In the genomic region with DNA sequence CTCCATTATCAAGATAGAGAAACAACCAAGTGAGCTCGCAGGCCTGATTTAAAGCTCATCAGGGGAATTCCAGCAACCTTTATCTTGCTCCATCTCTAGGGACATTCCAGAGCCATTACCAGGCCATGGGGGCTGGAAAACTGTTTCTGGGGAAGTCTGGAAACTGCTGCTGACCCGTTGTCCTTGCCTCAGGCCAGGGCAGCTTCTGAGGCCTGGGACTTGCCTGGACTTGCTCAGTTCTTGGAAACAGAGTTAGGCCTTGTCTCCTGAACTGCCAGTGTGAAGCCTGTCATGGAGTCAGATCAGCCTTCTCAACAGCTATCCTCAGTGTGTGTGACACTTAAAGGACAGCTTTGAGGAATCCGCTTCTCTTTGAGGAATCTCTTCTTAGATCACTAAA, we compare ENCODE assay signal across 9 mouse cellular contexts. TPM values are rescaled to one million over a fixed set of nuclear protein-coding genes. Genes with fewer than 3 reads are reported as not detected.
DNase-seq lines count a peak whose midpoint lies in the region; ATAC-seq and TF ChIP-seq lines count a peak whose summit lies in the region.
"Had no signal": no experiment of that assay in that cellular context is flagged by ENCODE, and none has a peak within 500 bp of the region (broad histone marks: within the 10 kb centered on the region; RNA-seq: fewer than 3 reads in every experiment).

No protein-coding gene starts in this region.

- H3K9ac ChIP-seq in lung, postnatal 0 days (replicated peaks; ENCODE audit: low read depth): no peak overlapping the region
- no peak overlapping the region for H3K9ac ChIP-seq in embryonic facial prominence, embryonic 12.5 days
- peak overlapping the region; percentile 27; the same call in 1 of the 2 replicates for H3K9ac ChIP-seq in limb, embryonic 12.5 days (replicated peaks)
- H3K9ac ChIP-seq in forebrain, embryonic 14.5 days (ENCODE audit: low read length): no peak overlapping the region

- H3K4me3 ChIP-seq in lung, postnatal 0 days (ENCODE audit: low read depth, low read length): no peak overlapping the region
- H3K4me3 ChIP-seq in embryonic facial prominence, embryonic 12.5 days: no peak overlapping the region
- no peak overlapping the region for H3K4me3 ChIP-seq in limb, embryonic 12.5 days (replicated peaks)
- H3K4me3 ChIP-seq in forebrain, embryonic 14.5 days (ENCODE audit: low read depth, low read length): no peak overlapping the region

- H3K27ac ChIP-seq in lung, postnatal 0 days (ENCODE audit: low read length): 0 out of 2 replicates have a peak overlapping the region, but pooled peaks have one; percentile 64
- peak overlapping the region; percentile 67 for H3K27ac ChIP-seq in embryonic facial prominence, embryonic 12.5 days
- H3K27ac ChIP-seq in limb, embryonic 12.5 days: peak overlapping the region; percentile 62
- H3K27ac ChIP-seq in forebrain, embryonic 14.5 days (ENCODE audit: low read depth, low read length): no peak overlapping the region

- peaks cover 9% of the 10 kb centered on the region; the same call in 1 of the 2 replicates for H3K36me3 ChIP-seq in lung, postnatal 0 days (ENCODE audit: insufficient read depth, low read length)
- peaks cover 14% of the 10 kb centered on the region for H3K36me3 ChIP-seq in embryonic facial prominence, embryonic 12.5 days
- peaks cover 14% of the 10 kb centered on the region for H3K36me3 ChIP-seq in limb, embryonic 12.5 days
- peaks cover 21% of the 10 kb centered on the region for H3K36me3 ChIP-seq in forebrain, embryonic 14.5 days (ENCODE audit: control insufficient read depth, insufficient read depth, low read length)

- no peaks in the 10 kb centered on the region for H3K27me3 ChIP-seq in lung, postnatal 0 days (replicated peaks; ENCODE audit: insufficient read depth, low read length)
- H3K27me3 ChIP-seq in embryonic facial prominence, embryonic 12.5 days: no peaks in the 10 kb centered on the region
- no peaks in the 10 kb centered on the region for H3K27me3 ChIP-seq in limb, embryonic 12.5 days
- H3K27me3 ChIP-seq in forebrain, embryonic 14.5 days (replicated peaks; ENCODE audit: control insufficient read depth, insufficient read depth, low read length): no peaks in the 10 kb centered on the region

- no peak for TF ChIP-seq CTCF in lung, postnatal 0 days (IDR thresholded peaks at IDR 0.05)

- no peak overlapping the region for H3K4me2 ChIP-seq in lung, postnatal 0 days (replicated peaks; ENCODE audit: low read depth, low read length)
- no peak overlapping the region for H3K4me2 ChIP-seq in embryonic facial prominence, embryonic 12.5 days (replicated peaks)
- no peak overlapping the region for H3K4me2 ChIP-seq in limb, embryonic 12.5 days
- no peak overlapping the region for H3K4me2 ChIP-seq in forebrain, embryonic 14.5 days (ENCODE audit: low read length)

- peak; percentile 66 to 75 for DNase-seq in adrenal gland, adult (ENCODE audit: inconsistent age in 2 of 2, low spot score in 1 of 2)
- no peak for DNase-seq in adrenal gland, postnatal 4 days (ENCODE audit: low spot score in 2 of 2)
- DNase-seq in lung, postnatal 0 days (ENCODE audit: low spot score): peak; percentile 59
- DNase-seq in lung, postnatal 25 days (ENCODE audit: low spot score): no peak
- no peak for DNase-seq in forebrain, embryonic 14.5 days (ENCODE audit: low spot score)
- DNase-seq in adrenal gland, postnatal 10 days: no peak
- DNase-seq: left cerebral cortex, postnatal 4 days had no signal

- ATAC-seq in lung, postnatal 0 days: peak; percentile 59; the same call in 1 of the 2 replicates
- ATAC-seq in embryonic facial prominence, embryonic 12.5 days (ENCODE audit: insufficient number of reproducible peaks, insufficient read depth, low FRiP score, low TSS enrichment): no peak
- ATAC-seq in limb, embryonic 12.5 days (ENCODE audit: insufficient number of reproducible peaks, insufficient read depth, low FRiP score, low TSS enrichment, low read depth): no peak
- ATAC-seq in forebrain, embryonic 14.5 days: no peak

- no peaks in the 10 kb centered on the region for H3K4me1 ChIP-seq in lung, postnatal 0 days (ENCODE audit: insufficient read depth, low read depth, low read length)
- H3K4me1 ChIP-seq in embryonic facial prominence, embryonic 12.5 days: peaks cover 11% of the 10 kb centered on the region
- peaks cover 20% of the 10 kb centered on the region for H3K4me1 ChIP-seq in limb, embryonic 12.5 days (replicated peaks)
- H3K4me1 ChIP-seq in forebrain, embryonic 14.5 days (ENCODE audit: control insufficient read depth, insufficient read depth, low read length): no peaks in the 10 kb centered on the region

- no peaks in the 10 kb centered on the region for H3K9me3 ChIP-seq in lung, postnatal 0 days (ENCODE audit: low read length)
- H3K9me3 ChIP-seq in embryonic facial prominence, embryonic 12.5 days: no peaks in the 10 kb centered on the region
- H3K9me3 ChIP-seq in limb, embryonic 12.5 days: no peaks in the 10 kb centered on the region
- H3K9me3 ChIP-seq in forebrain, embryonic 14.5 days (replicated peaks; ENCODE audit: control insufficient read depth, low read length): no peaks in the 10 kb centered on the region

- 34% methylated on average over 3 of the region's 3 CpGs for WGBS in lung, postnatal 0 days
- WGBS in embryonic facial prominence, embryonic 12.5 days: 35% methylated on average over 3 of the region's 3 CpGs
- WGBS in limb, embryonic 12.5 days: 34% methylated on average over 3 of the region's 3 CpGs
- WGBS in forebrain, embryonic 14.5 days: 74% methylated on average over 3 of the region's 3 CpGs

- TF ChIP-seq EP300 in lung, postnatal 0 days (IDR thresholded peaks at IDR 0.05): no peak

RNA-seq across cellular contexts. Expression of gene Ltc4s, which starts 13.8 kb away (rescaled TPM):
- 1 to 10 TPM; 4.4 to 6.0 TPM for total RNA-seq in adrenal gland, postnatal 4 days (2021)
- 21.8 and 21.9 TPM in 2 replicates for polyA plus RNA-seq in lung, postnatal 0 days (2015; fragmentation: Nextera tagmentation; extraction: Ambion mirVana)
- polyA plus RNA-seq in embryonic facial prominence, embryonic 12.5 days (2016; fragmentation: Nextera tagmentation; extraction: Ambion mirVana): 0.62 and 0.74 TPM in 2 replicates
- 0.47 and 1.0 TPM in 2 replicates for polyA plus RNA-seq in limb, embryonic 12.5 days (2016; fragmentation: Nextera tagmentation; extraction: Ambion mirVana)
- 3.4 and 4.1 TPM in 2 replicates for polyA plus RNA-seq in forebrain, embryonic 14.5 days (2014; fragmentation: Nextera tagmentation; extraction: Ambion mirVana)
- total RNA-seq in adrenal gland, postnatal 10 days (2021): 10 to 100 TPM; 10.1 to 12.6 TPM

RNA-seq across cellular contexts. Expression of gene Maml1, which starts 39.9 kb away (rescaled TPM):
- 10 to 100 TPM; 34.4 to 36.7 TPM for total RNA-seq in adrenal gland, postnatal 4 days (2021)
- polyA plus RNA-seq in lung, postnatal 0 days (2015; fragmentation: Nextera tagmentation; extraction: Ambion mirVana): 5.2 and 6.2 TPM in 2 replicates
- 9.2 and 9.7 TPM in 2 replicates for polyA plus RNA-seq in embryonic facial prominence, embryonic 12.5 days (2016; fragmentation: Nextera tagmentation; extraction: Ambion mirVana)
- 9.0 and 10.4 TPM in 2 replicates for polyA plus RNA-seq in limb, embryonic 12.5 days (2016; fragmentation: Nextera tagmentation; extraction: Ambion mirVana)
- polyA plus RNA-seq in forebrain, embryonic 14.5 days (2014; fragmentation: Nextera tagmentation; extraction: Ambion mirVana): 5.4 and 5.8 TPM in 2 replicates
- 10 to 100 TPM; 24.4 to 25.2 TPM for total RNA-seq in adrenal gland, postnatal 10 days (2021)

RNA-seq across cellular contexts. Expression of gene Mgat4b, which starts 41.5 kb away (rescaled TPM):
- total RNA-seq in adrenal gland, postnatal 4 days (2021): 100 to 1,000 TPM; 159 to 178 TPM
- 43.4 and 44.4 TPM in 2 replicates for polyA plus RNA-seq in lung, postnatal 0 days (2015; fragmentation: Nextera tagmentation; extraction: Ambion mirVana)
- polyA plus RNA-seq in embryonic facial prominence, embryonic 12.5 days (2016; fragmentation: Nextera tagmentation; extraction: Ambion mirVana): 38.1 and 40.7 TPM in 2 replicates
- polyA plus RNA-seq in limb, embryonic 12.5 days (2016; fragmentation: Nextera tagmentation; extraction: Ambion mirVana): 31.2 and 35.2 TPM in 2 replicates
- polyA plus RNA-seq in forebrain, embryonic 14.5 days (2014; fragmentation: Nextera tagmentation; extraction: Ambion mirVana): 15.2 and 18.9 TPM in 2 replicates
- total RNA-seq in adrenal gland, postnatal 10 days (2021): 100 to 1,000 TPM; 118 to 141 TPM

RNA-seq across cellular contexts. Expression of gene Sqstm1, which starts 41.5 kb away (rescaled TPM):
- total RNA-seq in adrenal gland, postnatal 4 days (2021): 100 to 1,000 TPM; 502 to 551 TPM
- 405 and 426 TPM in 2 replicates for polyA plus RNA-seq in lung, postnatal 0 days (2015; fragmentation: Nextera tagmentation; extraction: Ambion mirVana)
- polyA plus RNA-seq in embryonic facial prominence, embryonic 12.5 days (2016; fragmentation: Nextera tagmentation; extraction: Ambion mirVana): 187 and 192 TPM in 2 replicates
- 165 and 167 TPM in 2 replicates for polyA plus RNA-seq in limb, embryonic 12.5 days (2016; fragmentation: Nextera tagmentation; extraction: Ambion mirVana)
- 263 and 276 TPM in 2 replicates for polyA plus RNA-seq in forebrain, embryonic 14.5 days (2014; fragmentation: Nextera tagmentation; extraction: Ambion mirVana)
- 100 to 1,000 TPM; 321 to 332 TPM for total RNA-seq in adrenal gland, postnatal 10 days (2021)

Comparison
In these comparisons a context has a peak if more than half of its experiments do, and no peak if none do; other contexts are left out.
1. DNase-seq: peak in adrenal gland, adult (2 of 2) and lung, postnatal 0 days (single experiment); none in adrenal gland, postnatal 4 days (0 of 2), lung, postnatal 25 days (single experiment), forebrain, embryonic 14.5 days (single experiment) and adrenal gland, postnatal 10 days (single experiment).